Mouse (Mus musculus) bone marrow, adult 2 months (tissue): Measurements from ENCODE around the gene Akap6.

Source experiments
- CTCF ChIP-seq: fragments of 200-500 bp; IDR thresholded peaks from 2 replicates; pipeline ENCODE4 v1.5.1; 2011; ENCODE audit warnings: low read length, control low read depth; ENCODE audit not compliant: control insufficient read depth, insufficient read depth
- POLR2A ChIP-seq: fragments of 200-500 bp; IDR thresholded peaks from 2 replicates; pipeline ENCODE4 v1.6.1; 2011; ENCODE audit warnings: low read depth, mild to moderate bottlenecking, control low read depth, low read length, borderline replicate concordance; ENCODE audit not compliant: control insufficient read depth

- TF ChIP-seq CTCF = no peak
- no peak for TF ChIP-seq POLR2A
Measured at GRCm38 (mm10) chr12:52799717-52800116, 100.5 kb downstream of the Akap6 start.
